Mouse (Mus musculus): ENCODE data around the gene Hectd4.
A peak's percentile ranks its signal among the peaks of the same experiment; 100 is the strongest.
"Not testable (repeated sequence)": the region's sequence is repeated elsewhere in the genome, so short reads cannot be mapped to it uniquely, and the experiment has no call there.

Hectd4 gene

GRCm38 (mm10) chr5:121206984-121207383, 13.0 kb upstream of the Hectd4 start:
- DNase-seq, result no peak

- DNase-seq, result no peak
Observed at GRCm38 (mm10) chr5:121209755-121210600, 10.0 kb upstream of the Hectd4 start.

GRCm38 (mm10) chr5:121210601-121210924, 9.5 kb upstream of the Hectd4 start:
- DNase-seq, result no peak

GRCm38 (mm10) chr5:121212108-121212507, 7.9 kb upstream of the Hectd4 start:
- DNase-seq, result no peak

- DNase-seq, result no peak
Observed at GRCm38 (mm10) chr5:121214707-121215106, 5.3 kb upstream of the Hectd4 start.

GRCm38 (mm10) chr5:121215380-121216125, 4.5 kb upstream of the Hectd4 start:
- DNase-seq, result peak; percentile 87 to 88

- DNase-seq, result no peak
Observed at GRCm38 (mm10) chr5:121216126-121216446, 3.9 kb upstream of the Hectd4 start.

- not testable (repeated sequence) for DNase-seq
Observed at GRCm38 (mm10) chr5:121216584-121217312, 3.3 kb upstream of the Hectd4 start.

- DNase-seq, result no peak
Observed at GRCm38 (mm10) chr5:121217313-121217634, 2.7 kb upstream of the Hectd4 start.

- no peak for DNase-seq
Observed at GRCm38 (mm10) chr5:121219190-121219589, 829 bp upstream of the Hectd4 start.

GRCm38 (mm10) chr5:121220732-121221301, 798 bp downstream of the Hectd4 start:
- DNase-seq, result peak; percentile 73 to 76

- DNase-seq, result peak; percentile 41
Observed at GRCm38 (mm10) chr5:121221328-121221850, 1.4 kb downstream of the Hectd4 start.

- DNase-seq, result not testable (repeated sequence)
Observed at GRCm38 (mm10) chr5:121224020-121224419, 4.0 kb downstream of the Hectd4 start.

- DNase-seq, result no peak
Observed at GRCm38 (mm10) chr5:121224856-121225255, 4.8 kb downstream of the Hectd4 start.

- DNase-seq, result no peak
Observed at GRCm38 (mm10) chr5:121225854-121226253, 5.8 kb downstream of the Hectd4 start.

- no peak for DNase-seq
Observed at GRCm38 (mm10) chr5:121226406-121226805, 6.4 kb downstream of the Hectd4 start.

- no peak for DNase-seq
Observed at GRCm38 (mm10) chr5:121226845-121227244, 6.8 kb downstream of the Hectd4 start.

GRCm38 (mm10) chr5:121227330-121227729, 7.3 kb downstream of the Hectd4 start:
- not testable (repeated sequence) for DNase-seq

- no peak for DNase-seq
Observed at GRCm38 (mm10) chr5:121229182-121229581, 9.2 kb downstream of the Hectd4 start.

- DNase-seq, result no peak
Observed at GRCm38 (mm10) chr5:121230811-121231210, 10.8 kb downstream of the Hectd4 start.

GRCm38 (mm10) chr5:121232789-121233188, 12.8 kb downstream of the Hectd4 start:
- no peak for DNase-seq

- DNase-seq, result no peak
Observed at GRCm38 (mm10) chr5:121233726-121234125, 13.7 kb downstream of the Hectd4 start.

- DNase-seq, result peak in 1 of 2 experiments; percentile 41
Observed at GRCm38 (mm10) chr5:121236171-121236570, 16.2 kb downstream of the Hectd4 start.

Measured in cerebellum, postnatal 14 days (tissue).